Mouse (Mus musculus) limb, embryonic 11.5 days (tissue): ENCODE results near the gene Rfx1. TPM values are rescaled to one million over a fixed set of nuclear protein-coding genes. Genes with fewer than 3 reads are reported as not detected.
A peak's percentile ranks its signal among the peaks of the same experiment; 100 is the strongest.

Source experiments
- ATAC-seq: fragments of 200-750 bp; cut with Nextera tagmentation; 2 replicates; pipeline ENCODE4 v1.8.0; 2017; ENCODE audit warnings: low read depth; ENCODE audit not compliant: insufficient number of reproducible peaks, low FRiP score, low TSS enrichment
- DNase-seq: peaks from one replicate; pipeline ENCODE4 v3.0.0-alpha.2; 2015; ENCODE audit warnings: low spot score
- H3K27ac ChIP-seq: fragments of 300-500 bp; sonication (generic); replicated peaks from 2 replicates; pipeline ENCODE4 v1.5.1; 2014; ENCODE audit warnings: low read depth, mild to moderate bottlenecking, low read length
- H3K27me3 ChIP-seq: fragments of 300-500 bp; sonication (generic); 2 replicates; pipeline ENCODE4 v1.6.1; 2014; ENCODE audit warnings: mild to moderate bottlenecking, low read length, mixed read lengths; ENCODE audit not compliant: control insufficient read depth, insufficient read depth
- H3K36me3 ChIP-seq: fragments of 300-500 bp; sonication (generic); 2 replicates; pipeline ENCODE4 v1.6.1; 2014; ENCODE audit warnings: mild to moderate bottlenecking, low read length, moderate library complexity, mixed read lengths; ENCODE audit not compliant: control insufficient read depth, insufficient read depth
- H3K4me1 ChIP-seq: fragments of 300-500 bp; sonication (generic); 2 replicates; pipeline ENCODE4 v1.6.1; 2014; ENCODE audit warnings: low read length, mixed read lengths; ENCODE audit not compliant: control insufficient read depth, insufficient read depth
- H3K4me2 ChIP-seq: fragments of 300-500 bp; sonication (generic); 2 replicates; pipeline ENCODE4 v1.6.1; 2014; ENCODE audit warnings: low read depth, mild to moderate bottlenecking, moderate library complexity; ENCODE audit not compliant: severe bottlenecking
- H3K4me3 ChIP-seq: fragments of 300-500 bp; sonication (generic); 2 replicates; pipeline ENCODE4 v1.5.1; 2014; ENCODE audit warnings: low read depth, low read length
- H3K9ac ChIP-seq: fragments of 300-500 bp; sonication (generic); 2 replicates; pipeline ENCODE4 v1.6.1; 2014; ENCODE audit warnings: mild to moderate bottlenecking, low read length
- H3K9me3 ChIP-seq: fragments of 300-500 bp; sonication (generic); 2 replicates; pipeline ENCODE4 v1.6.1; 2016; ENCODE audit warnings: low read length; ENCODE audit not compliant: control insufficient read depth
- WGBS: fragments of 180-500 bp; shearing (Covaris S2); extraction: QIAGEN DNeasy Blood & Tissue Kit; methylation state at CpG from one replicate; pipeline ENCODE4 v1.1.7; 2014; 5-methylcytosine and 5-hydroxymethylcytosine counted together
- polyA plus RNA-seq: library from polyadenylated mRNA; unstranded; fragments of >200 nt; fragmentation: Nextera tagmentation; extraction: Ambion mirVana; gene quantifications from 2 replicates; pipeline ENCODE4 v1.2.1, GENCODE M21; 2014

The Rfx1 gene
- polyA plus RNA-seq, 1 experiment from 2014 or later: 11.9 TPM

GRCm38 (mm10) chr8:84103601-84104000 lies 37.0 kb downstream of the Rfx1 start:
- peak overlapping the region; percentile 62 for H3K9ac ChIP-seq
- peaks cover 15% of the 10 kb centered on the region for H3K36me3 ChIP-seq
- DNase-seq (no peak), ATAC-seq (no peak)
- no peaks in the 10 kb centered on the region for H3K27me3 ChIP-seq
- peaks cover 19% of the 10 kb centered on the region for H3K4me1 ChIP-seq
- H3K4me3 ChIP-seq: peak overlapping the region; percentile 65
- 0 out of 2 replicates have a peak overlapping the region, but pooled peaks have one; percentile 8 for H3K27ac ChIP-seq
- H3K4me2 ChIP-seq: peak overlapping the region; percentile 88
- 68% methylated on average over 3 of the region's 3 CpGs for WGBS
- H3K9me3 ChIP-seq: no peaks in the 10 kb centered on the region

DNA sequence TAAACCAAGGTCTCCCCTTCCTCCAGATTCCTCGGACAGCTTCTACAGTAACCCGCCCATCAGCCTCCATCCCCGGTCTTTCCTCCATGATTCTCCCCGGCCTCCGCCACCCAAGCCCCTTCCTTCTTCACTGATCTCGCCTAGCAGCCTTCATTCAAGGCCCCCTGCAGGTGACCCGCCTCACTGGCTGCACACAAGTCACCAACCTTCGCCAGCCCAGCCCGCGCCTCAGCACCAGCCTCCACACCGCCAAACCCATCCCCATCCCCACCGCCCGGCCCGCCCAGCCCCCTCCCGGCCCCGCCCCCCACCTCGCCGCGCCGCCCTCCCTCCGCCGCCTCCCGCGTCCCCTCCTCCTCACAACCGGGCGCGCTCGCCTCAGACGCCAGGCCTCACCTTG lies 37.6 kb downstream of the Rfx1 start:
- Histone ChIP-seq H3K4me3 (peak overlapping the region; percentile 65), H3K4me1 (peaks cover 19% of the 10 kb centered on the region), H3K27me3 (no peaks in the 10 kb centered on the region), H3K9me3 (no peaks in the 10 kb centered on the region), H3K9ac (peak overlapping the region; percentile 87), H3K36me3 (peaks cover 12% of the 10 kb centered on the region), H3K4me2 (peak overlapping the region; percentile 88), H3K27ac (peak overlapping the region; percentile 76; the same call in 1 of the 2 replicates)
- DNase-seq (peak; percentile 86), ATAC-seq (peak; percentile 75)
- 0% methylated on average over 16 of the region's 29 CpGs for WGBS

GRCm38 (mm10) chr8:84104697-84105609 lies 38.3 kb downstream of the Rfx1 start, which contains the start of gene Dcaf15:
Gene Dcaf15 (minus strand): TSS chr8:84104768.
- ATAC-seq (peak; percentile 96), DNase-seq (peak; percentile 98)
- peak within 1 kb of the TSS; percentile 88 for H3K4me2 ChIP-seq
- peaks cover 10% of the 10 kb centered on the region for H3K36me3 ChIP-seq
- 8% methylated on average over 41 of the region's 42 CpGs for WGBS
- no peaks in the 10 kb centered on the region for H3K27me3 ChIP-seq
- no peaks in the 10 kb centered on the region for H3K9me3 ChIP-seq
- peak within 1 kb of the TSS; percentile 65 for H3K4me3 ChIP-seq
- peaks cover 19% of the 10 kb centered on the region for H3K4me1 ChIP-seq
- H3K27ac ChIP-seq: peak within 1 kb of the TSS; percentile 76; the same call in 1 of the 2 replicates
- peak within 1 kb of the TSS; percentile 87 for H3K9ac ChIP-seq

GRCm38 (mm10) chr8:84105676-84106075 lies 39.0 kb downstream of the Rfx1 start:
- H3K4me2 ChIP-seq: no peak overlapping the region
- peaks cover 19% of the 10 kb centered on the region for H3K4me1 ChIP-seq
- ATAC-seq (no peak), DNase-seq (no peak)
- peaks cover 10% of the 10 kb centered on the region for H3K36me3 ChIP-seq
- H3K4me3 ChIP-seq: no peak overlapping the region; the same call in 1 of the 2 replicates
- no peak overlapping the region for H3K27ac ChIP-seq
- H3K27me3 ChIP-seq: no peaks in the 10 kb centered on the region
- 76% methylated on average over 2 of the region's 2 CpGs for WGBS
- no peaks in the 10 kb centered on the region for H3K9me3 ChIP-seq
- no peak overlapping the region for H3K9ac ChIP-seq

DNA sequence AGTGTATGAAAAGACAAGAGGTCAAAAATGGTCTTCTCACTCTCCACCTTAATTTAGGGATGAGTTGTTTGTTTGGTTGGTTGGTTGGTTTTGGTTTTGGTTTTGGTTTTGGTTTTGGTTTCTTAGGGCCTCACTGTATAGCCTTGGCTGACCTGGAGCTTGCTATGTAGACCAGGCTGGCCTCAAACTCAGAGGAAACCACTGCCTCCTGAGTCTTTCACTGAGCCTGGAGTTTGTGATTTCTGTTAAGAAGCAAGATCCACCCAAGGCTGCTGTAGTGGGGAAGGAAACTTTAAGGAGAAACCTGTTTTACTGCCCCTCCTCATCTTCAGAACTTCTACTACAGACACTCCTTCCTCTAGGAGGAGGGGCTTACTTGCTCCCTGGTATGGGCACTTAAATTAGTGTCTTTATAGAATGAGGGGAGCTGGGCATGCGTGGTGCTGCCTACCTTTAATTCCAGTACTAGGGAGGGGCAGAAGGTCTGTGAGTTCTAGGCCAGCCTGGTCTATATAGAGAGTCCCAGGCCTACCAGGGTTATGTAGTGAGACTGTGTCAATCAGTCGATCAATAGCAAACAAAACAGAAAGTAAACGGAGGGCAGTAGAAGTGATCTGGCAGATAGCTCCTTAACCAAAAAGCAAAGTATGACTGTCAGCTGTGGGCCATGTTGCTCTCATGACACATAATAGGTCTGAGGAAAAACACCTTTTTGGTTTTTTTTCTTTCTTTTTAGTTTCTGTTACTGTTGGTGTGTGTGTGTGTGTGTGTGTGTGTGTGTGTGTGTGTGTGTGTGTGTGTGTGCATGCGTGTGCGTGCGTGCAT lies 39.8 kb downstream of the Rfx1 start:
- H3K27me3 ChIP-seq: no peaks in the 10 kb centered on the region
- no peak overlapping the region for H3K4me2 ChIP-seq
- H3K27ac ChIP-seq: no peak overlapping the region
- H3K36me3 ChIP-seq: peaks cover 8% of the 10 kb centered on the region
- no peak for DNase-seq
- H3K9me3 ChIP-seq: no peaks in the 10 kb centered on the region
- H3K4me3 ChIP-seq: no peak overlapping the region
- no peak overlapping the region for H3K9ac ChIP-seq
- 91% methylated on average over 6 of the region's 6 CpGs for WGBS
- ATAC-seq: no peak
- H3K4me1 ChIP-seq: peaks cover 19% of the 10 kb centered on the region

- Histone ChIP-seq H3K4me1 (no peaks in the 10 kb centered on the region), H3K9me3 (no peaks in the 10 kb centered on the region), H3K36me3 (no peaks in the 10 kb centered on the region), H3K4me3 (no peak overlapping the region), H3K9ac (no peak overlapping the region), H3K27me3 (no peaks in the 10 kb centered on the region), H3K4me2 (no peak overlapping the region), H3K27ac (no peak overlapping the region)
- DNase-seq: no peak
- no peak for ATAC-seq
- 88% methylated on average over 6 of the region's 6 CpGs for WGBS
These were observed 49.0 kb downstream of the Rfx1 start for GRCm38 (mm10) chr8:84115646-84116045.

DNA sequence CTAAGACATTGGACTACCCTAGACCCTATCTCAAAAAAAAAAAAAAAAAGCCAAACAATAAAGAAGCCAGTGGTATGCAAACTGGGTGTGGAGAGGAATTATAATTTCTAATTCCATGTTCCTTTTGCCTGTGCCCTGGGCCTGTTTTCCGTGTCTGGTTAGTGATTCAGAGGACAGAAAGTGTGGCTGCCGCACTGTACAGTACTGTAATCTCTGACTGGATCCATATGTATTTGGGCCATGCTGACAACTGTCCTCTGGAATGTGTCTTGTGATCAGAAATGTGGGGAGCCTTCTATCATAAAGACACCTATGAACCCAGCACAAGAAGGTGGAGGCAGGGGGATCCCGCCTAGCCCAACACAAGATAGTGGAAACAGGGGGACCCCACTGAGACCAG lies 55.5 kb downstream of the Rfx1 start:
- H3K36me3 ChIP-seq: no peaks in the 10 kb centered on the region
- H3K27ac ChIP-seq: no peak overlapping the region
- H3K9me3 ChIP-seq: no peaks in the 10 kb centered on the region
- ATAC-seq (no peak), DNase-seq (no peak)
- H3K4me1 ChIP-seq: peaks cover under 1% of the 10 kb centered on the region
- no peak overlapping the region for H3K4me3 ChIP-seq
- H3K4me2 ChIP-seq: no peak overlapping the region
- H3K9ac ChIP-seq: no peak overlapping the region
- no peaks in the 10 kb centered on the region for H3K27me3 ChIP-seq
- WGBS: 87% methylated on average over 3 of the region's 3 CpGs

DNA sequence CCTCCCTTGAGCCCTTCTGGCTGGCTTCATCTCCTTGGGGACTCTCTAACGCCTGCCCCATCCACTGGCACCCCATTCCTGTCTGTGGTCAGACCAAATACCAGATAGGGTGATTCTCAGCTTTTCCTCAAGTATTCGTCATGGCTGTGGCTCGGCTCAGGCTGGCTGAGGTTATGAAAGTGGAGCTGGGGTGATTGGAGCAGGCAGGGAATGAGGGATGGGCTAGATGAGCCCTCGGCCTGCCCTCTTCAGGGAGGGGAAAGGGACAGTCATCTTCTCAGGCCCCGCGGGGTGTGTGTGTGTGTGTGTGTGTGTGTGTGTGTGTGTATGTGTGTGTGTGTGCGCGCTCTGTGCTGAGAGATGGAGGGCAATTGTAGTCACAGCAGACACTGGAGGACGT lies 59.0 kb downstream of the Rfx1 start, which contains the start of gene Podnl1:
Gene Podnl1, plus strand, starts transcription at position 334 of the 400 bp plus-strand sequence.
- ATAC-seq (no peak), DNase-seq (no peak)
- H3K9ac ChIP-seq: no peak within 1 kb of the TSS
- H3K4me2 ChIP-seq: no peak within 1 kb of the TSS
- no peak within 1 kb of the TSS for H3K27ac ChIP-seq
- H3K4me3 ChIP-seq: no peak within 1 kb of the TSS
- H3K4me1 ChIP-seq: peaks cover 11% of the 10 kb centered on the region
- no peaks in the 10 kb centered on the region for H3K36me3 ChIP-seq
- no peaks in the 10 kb centered on the region for H3K9me3 ChIP-seq
- WGBS: 75% methylated on average over 9 of the region's 9 CpGs
- no peaks in the 10 kb centered on the region for H3K27me3 ChIP-seq
